In genomic region chr10:80490051-80490450, GRCm38 (mm10) we compare ENCODE assay signal across 12 mouse cellular contexts. TPM values are rescaled to one million over a fixed set of nuclear protein-coding genes. Genes with fewer than 3 reads are reported as not detected.
A peak's percentile ranks its signal among the peaks of the same experiment; 100 is the strongest.
DNase-seq lines count a peak whose midpoint lies in the region; ATAC-seq and TF ChIP-seq lines count a peak whose summit lies in the region.
"Had no signal": no experiment of that assay in that cellular context is flagged by ENCODE, and none has a peak within 500 bp of the region (broad histone marks: within the 10 kb centered on the region; RNA-seq: fewer than 3 reads in every experiment).

No protein-coding gene starts in this region.

- H3K27me3 ChIP-seq in intestine, embryonic 15.5 days (replicated peaks), result peaks cover 86% of the 10 kb centered on the region
- peaks cover 73% of the 10 kb centered on the region for H3K27me3 ChIP-seq in intestine, embryonic 16.5 days (replicated peaks; ENCODE audit: control insufficient read depth, insufficient read depth, low read length)
- peaks cover 72% of the 10 kb centered on the region for H3K27me3 ChIP-seq in forebrain, embryonic 15.5 days

- H3K4me1 ChIP-seq in intestine, embryonic 15.5 days (replicated peaks), result peaks cover 17% of the 10 kb centered on the region
- H3K4me1 ChIP-seq in intestine, embryonic 16.5 days (ENCODE audit: control insufficient read depth, insufficient read depth, low read length), result peaks cover 8% of the 10 kb centered on the region
- H3K4me1 ChIP-seq in forebrain, embryonic 15.5 days, result peaks cover 6% of the 10 kb centered on the region

- no peak for ATAC-seq in intestine, embryonic 15.5 days
- ATAC-seq in intestine, embryonic 16.5 days, result no peak
- no peak for ATAC-seq in forebrain, embryonic 15.5 days (replicated peaks)

- under 1% methylated on average over 22 of the region's 22 CpGs for WGBS in intestine, embryonic 15.5 days
- 2% methylated on average over 22 of the region's 22 CpGs for WGBS in intestine, embryonic 16.5 days
- 2% methylated on average over 22 of the region's 22 CpGs for WGBS in forebrain, embryonic 15.5 days

- no peak for TF ChIP-seq CTCF in layer of hippocampus, adult 2 months (conservative IDR thresholded peaks at IDR 0.05)

- peak; percentile 64 to 74 for DNase-seq in gastrocnemius, adult 8-10 months (ENCODE audit: low spot score in 2 of 2)
- DNase-seq in heart, postnatal 36 days, result peak; percentile 74 to 79
- peak; percentile 72 for DNase-seq in lung, postnatal 14 days
- no peak for DNase-seq in layer of hippocampus, adult 2 months (ENCODE audit: low spot score in 2 of 2)
- no peak for DNase-seq in embryo, embryonic 10 days (ENCODE audit: low spot score)
- DNase-seq: B cell, adult 2 months had no signal

- intact Hi-C loops in heart, postnatal 36 days (cut with DNase I), result no loop called here

- H3K9me3 ChIP-seq in intestine, embryonic 15.5 days, result no peaks in the 10 kb centered on the region
- H3K9me3 ChIP-seq in intestine, embryonic 16.5 days (ENCODE audit: control insufficient read depth, low read length), result peaks cover 4% of the 10 kb centered on the region; the same call in 1 of the 2 replicates
- H3K9me3 ChIP-seq in forebrain, embryonic 15.5 days, result no peaks in the 10 kb centered on the region

- peak overlapping the region; percentile 10; the same call in 1 of the 2 replicates for H3K4me3 ChIP-seq in intestine, embryonic 15.5 days (replicated peaks)
- H3K4me3 ChIP-seq in intestine, embryonic 16.5 days (ENCODE audit: low read length), result no peak overlapping the region
- no peak overlapping the region for H3K4me3 ChIP-seq in layer of hippocampus, adult 2 months
- no peak overlapping the region for H3K4me3 ChIP-seq in forebrain, embryonic 15.5 days
- H3K4me3 ChIP-seq: megakaryocyte, embryonic 14.5 days had no signal

- H3K4me2 ChIP-seq in intestine, embryonic 15.5 days (replicated peaks), result 0 out of 2 replicates have a peak overlapping the region, but pooled peaks have one; percentile 24
- no peak overlapping the region for H3K4me2 ChIP-seq in intestine, embryonic 16.5 days (ENCODE audit: low read depth, low read length)
- no peak overlapping the region for H3K4me2 ChIP-seq in forebrain, embryonic 15.5 days (replicated peaks)

- no peak overlapping the region for H3K27ac ChIP-seq in intestine, embryonic 15.5 days
- no peak overlapping the region for H3K27ac ChIP-seq in intestine, embryonic 16.5 days (ENCODE audit: low read length)
- H3K27ac ChIP-seq in layer of hippocampus, adult 2 months, result no peak overlapping the region
- H3K27ac ChIP-seq in forebrain, embryonic 15.5 days (replicated peaks), result no peak overlapping the region
- H3K27ac ChIP-seq: kidney, postnatal 0 days had no signal

- no peak overlapping the region for H3K9ac ChIP-seq in intestine, embryonic 15.5 days
- H3K9ac ChIP-seq in intestine, embryonic 16.5 days (ENCODE audit: low read depth, low read length), result no peak overlapping the region
- H3K9ac ChIP-seq in forebrain, embryonic 15.5 days (replicated peaks), result no peak overlapping the region

- no peaks in the 10 kb centered on the region for H3K36me3 ChIP-seq in intestine, embryonic 15.5 days
- H3K36me3 ChIP-seq in intestine, embryonic 16.5 days (ENCODE audit: control insufficient read depth, insufficient read depth, low read length), result no peaks in the 10 kb centered on the region
- no peaks in the 10 kb centered on the region for H3K36me3 ChIP-seq in forebrain, embryonic 15.5 days

RNA-seq across cellular contexts. Expression of gene Onecut3, which starts 4.6 kb away (rescaled TPM):
- polyA plus RNA-seq in intestine, embryonic 15.5 days (2015; fragmentation: Nextera tagmentation; extraction: Ambion mirVana), result 0.06 and 0.10 TPM in 2 replicates
- 0.06 and 0.10 TPM in 2 replicates for polyA plus RNA-seq in intestine, embryonic 16.5 days (2015; fragmentation: Nextera tagmentation; extraction: Ambion mirVana)
- total RNA-seq in gastrocnemius, adult 8-10 months (2022), result not detected
- not detected for total RNA-seq in heart, postnatal 36 days (2021)
- not detected for total RNA-seq in layer of hippocampus, adult 2 months (2021)
- 0.23 and 0.61 TPM in 2 replicates for polyA plus RNA-seq in forebrain, embryonic 15.5 days (2015; fragmentation: Nextera tagmentation; extraction: Ambion mirVana)
- polyA plus RNA-seq: embryonic facial prominence, embryonic 14.5 days; kidney, postnatal 0 days had no signal

RNA-seq across cellular contexts. Expression of gene Atp8b3, which starts 48.9 kb away (rescaled TPM):
- polyA plus RNA-seq in intestine, embryonic 15.5 days (2015; fragmentation: Nextera tagmentation; extraction: Ambion mirVana), result 0.09 and 0.19 TPM in 2 replicates
- polyA plus RNA-seq in intestine, embryonic 16.5 days (2015; fragmentation: Nextera tagmentation; extraction: Ambion mirVana), result 0.09 and 0.17 TPM in 2 replicates
- total RNA-seq in gastrocnemius, adult 8-10 months (2022), result not detected
- total RNA-seq in heart, postnatal 36 days (2021), result not detected
- under 1 TPM; 0.12 to 0.31 TPM for total RNA-seq in layer of hippocampus, adult 2 months (2021)
- polyA plus RNA-seq in forebrain, embryonic 15.5 days (2015; fragmentation: Nextera tagmentation; extraction: Ambion mirVana), result 0.23 and 0.33 TPM in 2 replicates

RNA-seq across cellular contexts. Expression of gene Tcf3, which starts 56.6 kb away (rescaled TPM):
- polyA plus RNA-seq in intestine, embryonic 15.5 days (2015; fragmentation: Nextera tagmentation; extraction: Ambion mirVana), result 91.7 and 94.2 TPM in 2 replicates
- 62.7 and 62.9 TPM in 2 replicates for polyA plus RNA-seq in intestine, embryonic 16.5 days (2015; fragmentation: Nextera tagmentation; extraction: Ambion mirVana)
- 10 to 100 TPM in 3 of 4 experiments, 1 to 10 TPM in 1; 9.9 to 13.1 (median 10.8) TPM for total RNA-seq in gastrocnemius, adult 8-10 months (2022)
- total RNA-seq in heart, postnatal 36 days (2021), result 10 to 100 TPM; 17.9 to 20.9 TPM
- total RNA-seq in layer of hippocampus, adult 2 months (2021), result 10 to 100 TPM; 27.6 to 31.6 TPM
- 85.2 and 89.6 TPM in 2 replicates for polyA plus RNA-seq in forebrain, embryonic 15.5 days (2015; fragmentation: Nextera tagmentation; extraction: Ambion mirVana)

Comparison
In these comparisons a context has a peak if more than half of its experiments do, and no peak if none do; other contexts are left out.
1. DNase-seq: peak in gastrocnemius, adult 8-10 months (2 of 2), heart, postnatal 36 days (2 of 2) and lung, postnatal 14 days (single experiment); none in layer of hippocampus, adult 2 months (0 of 2) and embryo, embryonic 10 days (single experiment).